Mouse (Mus musculus): Measurements from ENCODE around the gene Anks1. TPM values are rescaled to one million over a fixed set of nuclear protein-coding genes. Genes with fewer than 3 reads are reported as not detected.
A peak's percentile ranks its signal among the peaks of the same experiment; 100 is the strongest.

Gene Anks1
- total RNA-seq (2021) = 10 to 100 TPM; 54.3 to 54.6 TPM

- peak; percentile 88 to 92 for DNase-seq
- intact Hi-C loops (cut with DNase I) = loop anchor here (2.0 to 5.0 kb wide), 5 partner anchors 62 to 253 kb away; no protein-coding TSS in a partner anchor
Measured at GRCm38 (mm10) chr17:27908888-27909621, at the start of gene Anks1. Gene Anks1 (plus strand): TSS chr17:27909306.

- DNase-seq = no peak
- intact Hi-C loops (cut with DNase I) = no loop called here
Measured at GRCm38 (mm10) chr17:27865461-27865860, 43.6 kb upstream of the Anks1 start.

GRCm38 (mm10) chr17:27866737-27867136 lies 42.4 kb upstream of the Anks1 start:
- intact Hi-C loops (cut with DNase I) = no loop called here
- no peak for DNase-seq

GRCm38 (mm10) chr17:27871851-27872250 lies 37.3 kb upstream of the Anks1 start:
- DNase-seq = no peak
- intact Hi-C loops (cut with DNase I) = no loop called here

DNA sequence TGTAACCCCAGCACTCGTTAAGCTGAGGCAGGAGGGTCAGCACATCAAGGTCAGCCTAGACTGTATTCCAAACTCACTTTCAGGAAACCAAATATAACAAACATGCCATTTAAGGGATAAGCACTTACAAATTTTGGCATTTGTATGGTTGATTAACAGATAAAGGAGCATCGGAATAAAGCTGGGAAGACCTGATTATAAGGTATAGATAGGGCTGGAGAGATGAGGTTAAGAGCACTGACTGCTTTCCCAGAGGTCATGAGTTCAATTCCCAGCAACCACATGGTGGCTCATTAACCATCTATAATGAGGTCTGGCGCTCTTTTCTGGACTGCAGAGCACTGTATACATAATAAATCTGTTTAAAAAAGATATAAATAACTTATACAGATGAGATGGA lies 35.5 kb upstream of the Anks1 start:
- no peak for DNase-seq
- intact Hi-C loops (cut with DNase I) = no loop called here

DNA sequence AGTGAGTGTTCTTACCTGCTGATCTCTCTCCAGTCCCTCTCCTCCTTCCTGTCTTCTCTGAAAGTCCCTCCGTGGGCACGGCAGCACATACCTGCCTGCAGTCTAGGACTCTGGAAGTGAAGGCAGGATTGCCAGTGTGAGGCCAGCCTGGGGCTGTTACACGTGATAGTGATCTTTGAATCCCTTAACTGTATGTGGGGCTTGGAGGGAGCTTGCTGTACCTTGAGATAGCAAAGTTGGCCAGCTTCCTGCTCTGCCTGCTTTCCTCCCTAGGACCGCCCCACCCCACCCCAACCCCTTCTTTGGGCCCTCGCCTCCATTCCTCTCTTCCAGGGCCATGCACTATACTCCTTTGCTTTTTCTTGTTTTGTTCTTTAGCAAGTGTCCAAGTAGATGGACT lies 34.6 kb upstream of the Anks1 start:
- no peak for DNase-seq
- intact Hi-C loops (cut with DNase I) = no loop called here

GRCm38 (mm10) chr17:27881518-27881917 lies 27.6 kb upstream of the Anks1 start:
- peak in 1 of 2 experiments; percentile 8 for DNase-seq
- intact Hi-C loops (cut with DNase I) = no loop called here

- DNase-seq = no peak
- intact Hi-C loops (cut with DNase I) = no loop called here
Measured at GRCm38 (mm10) chr17:27883129-27883528, 26.0 kb upstream of the Anks1 start.

GRCm38 (mm10) chr17:27883994-27884393 lies 25.1 kb upstream of the Anks1 start:
- DNase-seq = no peak
- intact Hi-C loops (cut with DNase I) = no loop called here

DNA sequence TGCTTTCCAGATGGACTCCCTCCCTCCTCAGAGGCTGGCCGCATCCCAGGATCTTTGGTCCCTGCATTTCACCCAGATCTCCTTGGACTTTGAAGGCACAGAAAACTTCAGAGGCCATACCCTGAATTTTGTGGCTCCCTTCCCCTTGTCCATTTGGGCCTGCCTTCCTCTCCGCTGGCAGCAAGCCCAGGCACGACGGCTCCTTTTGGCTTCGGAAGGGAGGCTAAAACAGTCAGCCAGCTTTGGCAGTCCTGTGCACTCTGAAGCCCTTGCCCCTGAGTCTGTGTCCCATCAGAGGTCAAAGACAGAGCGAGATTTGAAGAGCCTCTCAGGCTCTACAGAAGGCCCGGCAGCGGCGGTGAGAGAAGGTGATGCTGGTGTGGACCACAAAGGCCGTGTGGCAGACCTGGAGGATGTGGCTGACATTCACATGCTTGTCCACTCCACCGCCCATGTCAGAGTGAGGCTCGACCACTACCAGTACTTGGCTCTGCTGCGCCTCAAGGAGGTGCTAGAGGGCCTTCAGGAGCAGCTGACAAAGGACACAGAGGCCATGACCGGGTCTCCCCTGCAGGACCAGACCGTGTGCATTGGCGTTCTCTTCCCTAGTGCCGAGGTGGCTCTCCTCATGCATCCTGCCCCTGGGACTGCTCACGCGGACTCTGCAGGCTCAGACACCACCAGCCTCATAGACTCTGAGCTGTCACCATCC lies 22.5 kb upstream of the Anks1 start:
- intact Hi-C loops (cut with DNase I) = no loop called here
- DNase-seq = peak; percentile 29 to 38

- intact Hi-C loops (cut with DNase I) = loop anchor here (2.0 to 5.0 kb wide), 6 partner anchors 63 to 255 kb away; no protein-coding TSS in a partner anchor
- peak; percentile 94 to 97 for DNase-seq
Measured at GRCm38 (mm10) chr17:27907512-27908205, 1.4 kb upstream of the Anks1 start.

- intact Hi-C loops (cut with DNase I) = loop anchor here (2.0 to 5.0 kb wide), 5 partner anchors 62 to 254 kb away; no protein-coding TSS in a partner anchor
- DNase-seq = peak in 1 of 2 experiments; percentile 50
Measured at GRCm38 (mm10) chr17:27908206-27908887, 759 bp upstream of the Anks1 start.

GRCm38 (mm10) chr17:27909622-27910500 lies 755 bp downstream of the Anks1 start, which contains the start of gene Taf11:
Gene Taf11 (minus strand): TSS chr17:27909844.
- intact Hi-C loops (cut with DNase I) = loop anchor here (2.0 to 5.0 kb wide), 6 partner anchors 37 to 252 kb away; no protein-coding TSS in a partner anchor
- DNase-seq = no peak

DNA sequence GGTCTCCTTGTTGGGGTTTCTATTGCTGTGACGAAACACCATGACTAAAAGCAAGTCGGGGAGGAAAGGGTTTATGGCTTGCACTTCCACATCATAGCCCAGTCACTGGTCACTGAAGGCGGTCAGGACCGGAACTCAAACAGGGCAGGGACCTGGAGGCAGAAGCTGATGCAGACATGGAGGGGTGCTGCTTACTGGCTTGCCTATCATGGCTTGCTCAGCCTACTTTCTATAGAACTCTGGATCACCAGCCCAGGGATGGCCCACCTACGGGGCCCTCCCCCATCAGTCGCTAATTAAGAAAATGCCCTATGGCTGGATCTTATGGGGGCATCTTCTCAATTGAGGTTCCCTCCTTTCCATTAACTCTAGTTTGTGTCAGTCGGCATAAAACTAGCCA lies 2.3 kb downstream of the Anks1 start:
- DNase-seq = no peak
- intact Hi-C loops (cut with DNase I) = loop anchor here (5.0 kb wide), 1 partner anchor 36 kb away; no protein-coding TSS in a partner anchor

DNA sequence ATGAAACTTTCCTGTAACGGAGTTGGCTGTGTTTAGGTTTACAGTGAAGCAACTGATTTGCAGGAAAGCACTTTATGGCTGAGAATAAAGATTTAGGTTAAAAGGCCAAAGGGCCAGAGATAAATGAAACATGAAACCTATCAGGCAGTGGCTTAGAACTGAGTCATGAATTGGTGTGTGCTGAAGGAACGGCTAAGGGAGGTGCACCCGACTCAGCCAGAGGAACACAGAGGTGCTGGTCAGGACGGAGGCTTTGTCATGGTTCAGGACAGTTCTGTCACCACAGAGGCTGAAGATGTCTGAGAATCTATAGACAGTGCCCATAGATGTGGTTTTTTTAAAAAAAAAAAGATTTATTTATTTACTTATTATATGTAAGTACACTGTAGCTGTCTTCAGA lies 5.6 kb downstream of the Anks1 start:
- intact Hi-C loops (cut with DNase I) = loop anchor here (5.0 kb wide), 1 partner anchor 33 kb away; no protein-coding TSS in a partner anchor
- DNase-seq = no peak

DNA sequence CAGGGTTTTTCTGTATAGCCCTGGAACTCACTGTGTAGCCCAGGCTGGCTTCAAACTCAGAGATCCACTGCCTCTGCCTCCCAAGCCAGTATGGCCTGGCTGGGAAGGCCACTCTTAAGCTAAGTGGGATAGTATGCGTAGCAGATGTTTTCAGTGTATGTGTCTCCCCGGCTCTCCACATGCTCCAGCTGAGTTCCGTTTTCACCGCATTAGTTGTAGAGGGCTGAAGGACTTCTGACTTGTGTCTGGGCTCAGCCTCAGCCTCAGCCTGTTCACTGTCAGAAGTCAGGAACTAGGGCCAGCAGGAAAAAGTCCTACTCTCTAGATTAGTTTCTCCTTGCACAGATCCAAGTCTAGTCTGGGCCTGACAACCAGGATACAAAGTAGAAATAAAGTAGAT lies 7.3 kb downstream of the Anks1 start:
- no peak for DNase-seq
- intact Hi-C loops (cut with DNase I) = no loop called here

DNA sequence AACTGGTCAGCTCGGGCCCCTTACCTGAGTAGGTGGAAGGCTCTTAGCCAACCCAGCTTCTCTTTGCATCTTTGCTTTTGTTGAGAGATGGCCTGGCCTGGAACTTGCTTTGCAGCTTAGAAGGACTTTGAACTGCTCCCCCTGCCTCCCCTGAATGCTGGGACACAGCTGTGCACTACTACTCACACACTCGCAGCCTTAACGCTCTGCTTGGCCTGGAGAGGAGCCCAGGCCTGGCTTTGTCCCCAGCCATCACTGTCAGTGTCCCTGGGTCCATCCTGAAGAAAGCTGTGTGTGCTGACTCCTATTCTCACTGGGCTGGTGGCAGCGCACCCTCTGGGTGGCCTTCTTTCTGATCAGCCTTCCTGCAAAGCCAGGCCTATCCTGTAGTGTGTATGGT lies 11.6 kb downstream of the Anks1 start:
- intact Hi-C loops (cut with DNase I) = no loop called here
- no peak for DNase-seq

GRCm38 (mm10) chr17:27922174-27922712 lies 13.1 kb downstream of the Anks1 start:
- intact Hi-C loops (cut with DNase I) = no loop called here
- DNase-seq = no peak

DNA sequence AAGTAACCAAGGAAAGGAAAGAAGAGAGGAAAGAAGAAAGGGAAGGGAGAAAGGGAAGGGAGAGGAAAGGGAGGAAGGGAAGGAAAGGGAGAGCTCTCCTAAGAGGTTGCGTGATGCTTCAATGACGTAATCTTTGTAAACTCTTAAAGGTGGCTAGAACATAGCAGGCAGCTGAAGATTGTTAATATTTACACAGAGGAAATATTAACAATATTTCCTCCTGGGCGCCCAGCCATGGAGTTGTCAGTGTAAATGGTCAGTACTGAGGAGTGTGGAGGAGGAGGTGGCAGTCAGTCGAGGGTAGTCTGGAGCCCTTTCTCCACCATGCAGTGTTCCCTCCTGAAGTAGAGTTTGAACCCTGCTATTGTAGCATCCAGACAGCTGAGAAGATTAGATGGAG lies 15.9 kb downstream of the Anks1 start:
- intact Hi-C loops (cut with DNase I) = no loop called here
- DNase-seq = no peak

Data from heart, postnatal 36 days (tissue).